Comparison of ENCODE assay signal across 9 mouse cellular contexts in genomic region chr6:91901505-91901904, GRCm38 (mm10). TPM values are rescaled to one million over a fixed set of nuclear protein-coding genes. Genes with fewer than 3 reads are reported as not detected.
DNase-seq lines count a peak whose midpoint lies in the region; ATAC-seq and TF ChIP-seq lines count a peak whose summit lies in the region.
"Had no signal": no experiment of that assay in that cellular context is flagged by ENCODE, and none has a peak within 500 bp of the region (broad histone marks: within the 10 kb centered on the region; RNA-seq: fewer than 3 reads in every experiment).

No protein-coding gene starts in this region.

- H3K9me3 ChIP-seq in heart, embryonic 12.5 days (replicated peaks): no peaks in the 10 kb centered on the region
- H3K9me3 ChIP-seq in liver, postnatal 0 days (ENCODE audit: low read length): no peaks in the 10 kb centered on the region
- H3K9me3 ChIP-seq: limb, embryonic 13.5 days had no signal

- 29% methylated on average over 5 of the region's 5 CpGs for WGBS in heart, embryonic 12.5 days
- WGBS in liver, postnatal 0 days (ENCODE audit: insufficient replicate concordance): 40% methylated on average over 5 of the region's 5 CpGs

- TF ChIP-seq CTCF in embryonic fibroblast, embryonic 13.5 days (IDR thresholded peaks at IDR 0.05; ENCODE audit: borderline replicate concordance, insufficient read depth, low read length): peak; percentile 79; the same call in 1 of the 2 replicates
- TF ChIP-seq CTCF in liver, postnatal 0 days (IDR thresholded peaks at IDR 0.05; ENCODE audit: low read depth): peak; percentile 92

- peaks cover 47% of the 10 kb centered on the region for H3K36me3 ChIP-seq in heart, embryonic 12.5 days
- peaks cover 49% of the 10 kb centered on the region for H3K36me3 ChIP-seq in liver, postnatal 0 days (replicated peaks; ENCODE audit: insufficient read depth, low read length)

- H3K27me3 ChIP-seq in heart, embryonic 12.5 days (replicated peaks): no peaks in the 10 kb centered on the region
- no peaks in the 10 kb centered on the region for H3K27me3 ChIP-seq in liver, postnatal 0 days (ENCODE audit: insufficient read depth, low read length)
- H3K27me3 ChIP-seq: limb, embryonic 13.5 days had no signal

- peak; percentile 51; the same call in 1 of the 2 replicates for ATAC-seq in heart, embryonic 12.5 days (ENCODE audit: insufficient number of reproducible peaks, low FRiP score)
- no peak for ATAC-seq in liver, postnatal 0 days

- no peak for TF ChIP-seq POLR2A in embryonic fibroblast, embryonic 13.5 days (IDR thresholded peaks at IDR 0.05; ENCODE audit: low read depth, low read length)

- no peak for TF ChIP-seq EP300 in liver, postnatal 0 days (IDR thresholded peaks at IDR 0.05; ENCODE audit: low read depth)

- H3K4me3 ChIP-seq in embryonic fibroblast, embryonic 13.5 days (ENCODE audit: insufficient read depth, low read length): no peak overlapping the region
- H3K4me3 ChIP-seq in heart, embryonic 12.5 days: no peak overlapping the region
- no peak overlapping the region for H3K4me3 ChIP-seq in liver, postnatal 0 days (ENCODE audit: low read depth, low read length)
- H3K4me3 ChIP-seq: limb, embryonic 13.5 days had no signal

- DNase-seq in ES-CJ7 (ENCODE audit: low read depth, low spot score): peak; percentile 75
- peak; percentile 91 for DNase-seq in brain, adult 2 months (ENCODE audit: low read depth, low spot score)
- peak; percentile 80 for DNase-seq in kidney, postnatal 14 days
- peak; percentile 78 for DNase-seq in liver, postnatal 0 days
- peak; percentile 58 for DNase-seq in retina, adult 2 months (ENCODE audit: low read depth, low spot score)
- DNase-seq in thymus, postnatal 36 days: peak; percentile 46 to 55

- H3K27ac ChIP-seq in embryonic fibroblast, embryonic 13.5 days (ENCODE audit: insufficient read depth, low read length): no peak overlapping the region
- no peak overlapping the region for H3K27ac ChIP-seq in heart, embryonic 12.5 days (ENCODE audit: poor library complexity, severe bottlenecking)
- H3K27ac ChIP-seq in liver, postnatal 0 days (ENCODE audit: low read depth): no peak overlapping the region
- H3K27ac ChIP-seq: limb, embryonic 13.5 days had no signal

- 0 out of 2 replicates have a peak, but pooled peaks cover 3% of the 10 kb centered on the region for H3K4me1 ChIP-seq in embryonic fibroblast, embryonic 13.5 days (ENCODE audit: control insufficient read depth, insufficient read depth, low read length)
- no peaks in the 10 kb centered on the region for H3K4me1 ChIP-seq in heart, embryonic 12.5 days (replicated peaks)
- no peaks in the 10 kb centered on the region for H3K4me1 ChIP-seq in liver, postnatal 0 days (ENCODE audit: insufficient read depth)
- H3K4me1 ChIP-seq: limb, embryonic 13.5 days had no signal

- H3K4me2 ChIP-seq in heart, embryonic 12.5 days: no peak overlapping the region
- no peak overlapping the region for H3K4me2 ChIP-seq in liver, postnatal 0 days (ENCODE audit: low read depth, low read length)
- H3K4me2 ChIP-seq: limb, embryonic 13.5 days had no signal

- no peak overlapping the region for H3K9ac ChIP-seq in heart, embryonic 12.5 days
- no peak overlapping the region for H3K9ac ChIP-seq in liver, postnatal 0 days (replicated peaks)
- H3K9ac ChIP-seq: limb, embryonic 13.5 days had no signal

RNA-seq across cellular contexts. Expression of gene 4930590J08Rik, which starts 1.1 kb away (rescaled TPM):
- polyA plus RNA-seq in embryonic fibroblast, embryonic 13.5 days (2011; ENCODE audit: insufficient read length, low read depth, missing spikeins): 0.81 and 1.2 TPM in 2 replicates
- polyA plus RNA-seq in heart, embryonic 12.5 days (2016; fragmentation: Nextera tagmentation; extraction: Ambion mirVana): 0.41 and 0.54 TPM in 2 replicates
- 0.07 and 0.13 TPM in 2 replicates for polyA plus RNA-seq in liver, postnatal 0 days (2015; fragmentation: Nextera tagmentation; extraction: Ambion mirVana)

RNA-seq across cellular contexts. Expression of gene Ccdc174, which starts 23.7 kb away (rescaled TPM):
- polyA plus RNA-seq in embryonic fibroblast, embryonic 13.5 days (2011; ENCODE audit: insufficient read length, low read depth, missing spikeins): 15.8 and 26.3 TPM in 2 replicates
- 26.4 and 27.0 TPM in 2 replicates for polyA plus RNA-seq in heart, embryonic 12.5 days (2016; fragmentation: Nextera tagmentation; extraction: Ambion mirVana)
- 12.5 and 14.6 TPM in 2 replicates for polyA plus RNA-seq in liver, postnatal 0 days (2015; fragmentation: Nextera tagmentation; extraction: Ambion mirVana)
